Mouse (Mus musculus): ENCODE results near the gene Iglon5.

DNA sequence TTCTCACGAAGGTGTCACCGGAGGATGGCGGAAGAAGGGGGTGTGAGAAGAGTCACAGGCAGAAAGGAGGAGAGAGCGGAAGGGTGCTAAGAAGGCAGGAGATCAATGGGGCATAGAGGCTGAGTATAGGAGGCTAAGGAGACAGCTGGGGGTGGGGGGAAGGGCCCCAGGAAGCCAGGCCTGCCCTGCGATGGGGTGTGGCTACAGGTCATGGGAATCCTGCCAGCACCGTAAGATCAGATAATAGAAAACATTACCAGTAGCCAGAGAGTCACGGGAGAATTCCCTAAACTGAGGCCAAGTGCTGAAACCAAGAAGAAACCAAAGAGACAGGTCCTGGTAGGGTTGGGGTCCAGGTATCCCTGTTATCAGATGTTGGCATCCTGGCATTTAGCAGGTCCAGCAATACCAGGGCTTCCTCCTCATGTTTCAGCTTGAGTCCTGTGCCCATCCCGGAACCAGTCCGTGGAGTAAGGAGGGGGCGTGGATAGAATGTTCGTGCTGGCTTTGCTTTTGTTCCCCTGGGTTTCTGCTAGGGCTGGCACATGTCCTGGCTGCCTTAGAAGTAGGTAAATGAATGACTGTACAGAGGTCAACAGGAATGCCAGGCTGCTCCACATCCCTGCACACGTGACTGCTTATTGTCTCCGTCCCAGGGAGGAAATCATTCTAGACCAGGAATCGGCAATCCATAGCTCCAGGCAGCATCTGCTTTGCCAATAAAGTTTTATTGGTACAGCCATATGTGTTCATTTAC, 36.1 kb downstream of the Iglon5 start:
- TF ChIP-seq CTCF (IDR thresholded peaks at IDR 0.05; ENCODE audit: low read depth): no peak
- no peak for TF ChIP-seq EP300 (IDR thresholded peaks at IDR 0.05; ENCODE audit: low read depth)

Measured in liver, embryonic 14.5 days (tissue).